Mouse (Mus musculus) brain, embryonic 14.5 days (tissue): ENCODE measurements at regions not wholly inside any gene's neighbourhood (a gene's known extent, or its start where the extent isn't known, plus 50 kb on each side); places are given as distances from the start of the nearest gene placed in this dataset.

Experiments used
- DNase-seq: peaks from one replicate; pipeline ENCODE4 v3.0.0-alpha.2; 2011; ENCODE audit warnings: low read depth
- CTCF ChIP-seq: fragments of 200-500 bp; IDR thresholded peaks from 2 replicates; pipeline ENCODE4 v1.5.1; 2012; ENCODE audit warnings: inconsistent platforms, mild to moderate bottlenecking, moderate library complexity, borderline replicate concordance; ENCODE audit not compliant: insufficient read depth, insufficient read length; ENCODE audit errors: extremely low read depth
- POLR2A ChIP-seq: fragments of 200-500 bp; IDR thresholded peaks from 2 replicates; pipeline ENCODE4 v1.6.1; 2012; ENCODE audit warnings: mild to moderate bottlenecking, inconsistent platforms, borderline replicate concordance; ENCODE audit not compliant: poor library complexity, insufficient read depth, insufficient read length, severe bottlenecking; ENCODE audit errors: extremely low read depth

DNA sequence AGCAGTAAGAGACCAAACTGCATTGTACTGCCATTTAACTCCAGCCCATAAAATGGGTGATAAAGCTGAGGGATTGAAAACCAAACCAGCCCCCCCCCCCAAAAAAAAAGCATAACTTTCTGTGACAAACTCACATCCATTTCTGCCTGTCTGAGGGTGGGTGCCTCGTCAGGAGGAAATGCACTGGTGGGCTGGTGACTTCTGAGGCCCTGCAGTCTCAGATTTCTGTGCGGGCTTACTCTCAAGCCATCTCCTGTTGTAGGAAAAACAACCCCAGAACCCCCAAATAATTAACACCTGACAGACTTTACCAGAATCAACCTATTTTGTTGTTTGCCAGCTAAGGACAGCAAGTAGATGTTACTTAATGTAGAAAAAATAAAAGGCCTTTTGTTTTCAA lies 220.9 kb downstream of the Snx10 start:
- no peak for TF ChIP-seq POLR2A
- no peak for TF ChIP-seq CTCF
- no peak for DNase-seq

DNA sequence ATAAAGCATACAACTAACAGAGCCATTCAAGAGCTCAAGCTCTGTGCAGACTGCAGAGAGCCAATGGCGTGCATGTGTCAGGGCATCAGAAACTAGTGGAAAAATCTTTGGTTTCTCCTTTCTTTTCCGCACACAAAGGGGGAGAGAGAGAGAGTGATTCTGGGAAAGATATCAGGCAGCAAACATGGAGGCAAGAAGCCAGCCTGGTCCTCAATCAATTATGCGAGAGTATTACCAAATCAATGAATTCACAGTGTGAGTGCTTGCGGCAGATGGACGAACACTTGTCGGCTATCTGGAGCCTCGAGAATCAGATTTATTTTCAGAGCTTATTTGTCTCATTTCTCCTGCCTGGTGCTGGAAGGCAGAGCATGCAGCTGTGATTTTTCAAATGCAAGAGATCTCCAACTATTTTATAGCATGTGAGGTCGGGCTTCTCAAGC lies 230.6 kb downstream of the Snx10 start:
- TF ChIP-seq POLR2A (no peak), CTCF (no peak)
- peak; percentile 81 for DNase-seq

DNA sequence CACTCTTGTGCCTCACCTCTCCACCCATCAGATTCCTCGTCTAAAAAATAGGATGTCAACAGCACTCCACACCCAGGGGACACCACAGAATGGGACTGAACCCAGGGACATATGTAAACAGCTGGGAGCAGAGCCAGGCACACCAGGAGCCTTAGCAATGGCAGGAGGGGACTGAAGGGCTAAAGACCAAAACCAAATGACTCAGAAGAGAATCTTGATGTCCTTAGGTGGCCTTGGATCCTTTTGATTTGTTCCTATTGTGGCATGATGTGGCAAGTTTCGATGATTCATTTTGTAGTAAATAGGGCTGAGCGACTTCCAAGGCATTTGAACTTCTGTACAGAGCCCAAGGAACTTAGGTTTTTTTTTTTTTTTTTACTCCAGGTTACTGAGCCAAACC lies 233.4 kb downstream of the Snx10 start:
- DNase-seq, result no peak
- TF ChIP-seq CTCF (no peak), POLR2A (no peak)

DNA sequence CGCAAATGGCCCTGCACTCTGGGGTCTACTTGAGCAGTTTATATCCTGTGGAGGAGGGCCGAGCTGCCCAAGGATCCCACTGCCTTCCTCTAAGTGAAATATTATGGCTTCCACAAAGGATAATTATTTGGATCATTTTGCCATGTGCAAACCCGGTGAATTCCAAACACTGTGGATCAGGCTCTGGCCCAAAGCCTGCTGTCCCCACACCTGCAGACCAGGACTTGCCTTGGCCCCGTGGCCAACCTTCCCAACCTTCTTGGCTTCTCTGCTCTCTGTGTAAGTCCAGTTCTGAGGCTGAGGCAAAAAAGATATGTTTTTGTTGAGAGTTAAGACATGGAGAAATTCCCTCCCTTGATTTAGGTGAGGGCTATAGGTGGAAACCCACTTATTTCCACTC lies 234.0 kb downstream of the Snx10 start:
- no peak for TF ChIP-seq CTCF
- no peak for TF ChIP-seq POLR2A
- no peak for DNase-seq

DNA sequence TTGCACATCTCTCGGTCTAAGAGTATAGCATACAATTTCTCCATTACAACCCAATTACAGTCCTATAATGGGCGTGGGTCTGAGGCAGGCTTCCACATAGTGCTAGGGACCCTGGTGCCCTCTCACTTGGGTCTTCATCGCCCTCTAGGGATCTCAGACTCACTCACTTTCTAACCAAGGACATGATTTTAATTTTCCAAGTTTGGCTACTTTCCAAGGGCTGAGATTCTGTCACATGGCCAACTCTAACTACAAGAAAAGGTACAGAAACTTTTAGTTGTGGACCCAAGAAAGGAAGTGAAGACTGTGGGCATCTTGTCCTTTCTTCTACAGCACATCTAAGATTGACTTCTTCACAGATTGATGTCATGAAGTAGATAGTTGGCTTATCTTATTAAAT lies 235.1 kb downstream of the Snx10 start:
- no peak for DNase-seq
- TF ChIP-seq CTCF (no peak), POLR2A (no peak)

DNA sequence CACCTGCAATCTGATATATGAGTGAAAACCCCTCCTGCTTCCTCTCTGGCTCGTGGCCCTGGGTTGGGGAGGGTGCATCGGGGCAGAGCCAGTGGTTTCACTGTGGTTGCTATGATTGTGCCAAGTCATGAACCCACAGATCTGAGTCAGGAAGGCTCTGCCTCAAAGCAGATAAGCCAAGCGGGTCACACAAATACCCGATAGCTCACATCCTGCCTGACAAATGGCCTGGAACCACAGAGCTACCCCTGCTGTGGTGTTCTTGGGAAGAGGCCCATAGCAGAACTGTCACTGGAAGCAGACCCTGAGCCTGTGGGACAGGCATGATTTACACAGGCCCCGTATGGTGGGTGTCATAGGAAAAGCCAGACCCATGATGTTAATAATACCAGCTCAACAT lies 236.7 kb downstream of the Snx10 start:
- no peak for TF ChIP-seq CTCF
- TF ChIP-seq POLR2A, result no peak
- no peak for DNase-seq

DNA sequence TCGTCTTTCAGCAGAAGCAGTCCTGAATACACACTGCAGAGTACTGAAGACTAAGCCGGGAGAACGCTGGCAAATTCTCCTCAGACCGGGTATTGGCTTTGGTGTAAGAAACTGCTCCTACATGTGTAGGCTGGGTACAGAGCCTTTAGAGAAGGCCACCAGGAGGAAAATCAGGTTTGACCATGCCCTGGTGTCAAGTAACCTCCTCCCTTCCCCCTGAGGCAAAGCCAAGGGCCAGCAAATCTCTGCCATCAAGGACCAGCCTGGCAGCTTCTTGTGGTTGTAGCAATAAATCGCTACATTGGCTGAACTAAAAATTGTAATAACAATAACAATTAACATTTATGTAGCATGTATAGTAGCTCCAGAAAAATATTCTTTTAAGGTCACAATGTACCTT lies 237.8 kb downstream of the Snx10 start:
- no peak for DNase-seq
- TF ChIP-seq CTCF (no peak), POLR2A (no peak)

DNA sequence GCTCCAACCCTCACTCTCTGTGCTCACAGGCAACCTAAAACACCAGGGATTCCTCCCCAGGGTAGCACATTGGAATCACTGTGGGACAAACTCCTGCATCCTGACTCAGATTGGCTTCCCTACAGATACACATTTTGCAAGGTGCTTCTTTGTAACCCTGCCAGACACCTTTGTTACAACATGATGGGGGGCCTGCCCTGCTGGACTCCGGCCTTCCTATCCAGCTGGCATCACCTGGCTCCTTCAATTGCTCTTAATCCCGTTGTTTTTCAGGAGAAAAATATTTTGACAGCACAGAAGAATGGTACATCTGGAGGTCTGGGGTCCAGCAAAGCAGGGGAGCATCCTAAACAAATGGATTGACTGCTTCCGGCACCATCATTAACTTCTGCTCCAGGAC lies 242.8 kb downstream of the Snx10 start:
- TF ChIP-seq CTCF (no peak), POLR2A (no peak)
- peak; percentile 65 for DNase-seq

DNA sequence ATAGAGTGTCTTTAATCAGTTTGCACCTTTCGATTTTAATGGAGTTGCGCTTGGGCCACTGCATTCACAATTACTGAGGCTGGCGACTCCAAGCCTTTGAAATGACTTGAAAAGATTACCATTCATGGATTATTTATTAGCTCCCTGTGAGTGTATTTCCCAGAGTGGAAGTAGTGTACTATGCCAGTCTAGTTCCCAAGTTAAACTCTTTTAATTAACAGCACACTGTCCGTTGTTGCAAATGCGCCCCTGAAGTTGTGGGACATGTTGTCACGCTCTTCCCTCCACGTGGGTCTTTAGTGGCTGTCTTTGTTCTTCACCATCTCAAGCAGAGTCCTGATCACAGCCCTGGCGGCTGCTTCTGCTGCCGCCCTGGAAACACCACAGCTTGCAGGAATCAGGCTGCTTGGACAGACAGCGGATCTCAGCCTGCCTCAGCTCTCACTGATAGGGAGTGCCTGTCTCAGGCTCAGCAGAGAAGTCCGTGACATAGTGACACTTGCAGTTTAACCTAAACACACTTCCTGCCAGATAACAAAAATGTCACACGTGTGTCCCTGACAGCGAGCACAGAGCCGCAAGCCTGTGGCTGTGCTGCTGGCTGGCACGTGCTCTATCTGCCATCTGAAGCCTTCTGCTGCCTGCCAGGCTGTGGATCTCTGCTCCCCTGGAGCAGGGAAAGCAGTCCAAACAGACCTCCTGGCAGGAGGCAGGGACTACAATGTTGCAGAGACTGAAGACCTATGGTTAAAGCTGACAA lies 244.1 kb downstream of the Snx10 start:
- TF ChIP-seq POLR2A, result no peak
- TF ChIP-seq CTCF, result peak; percentile 12; the same call in 1 of the 2 replicates
- peak; percentile 93 for DNase-seq

DNA sequence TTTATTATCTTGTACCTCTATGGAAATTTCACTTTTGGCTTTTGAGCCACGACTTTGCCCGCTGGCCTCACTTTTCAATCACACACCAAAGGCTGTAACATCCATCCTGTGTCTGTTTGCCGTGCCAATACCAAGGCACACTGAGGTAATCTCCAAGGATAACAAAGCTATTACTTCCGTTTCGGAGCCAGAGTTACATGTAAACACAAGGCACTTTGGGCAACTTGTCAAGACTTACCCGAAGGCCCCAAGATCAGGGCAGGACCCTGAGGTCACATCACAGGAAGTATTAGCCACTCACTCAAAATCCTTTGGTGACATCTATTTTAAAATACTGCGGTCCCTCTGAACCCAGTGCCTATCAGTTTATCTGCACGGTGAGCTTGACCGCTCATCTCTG lies 241.3 kb downstream of the Skap2 start:
- TF ChIP-seq CTCF, result no peak
- no peak for TF ChIP-seq POLR2A
- no peak for DNase-seq

DNA sequence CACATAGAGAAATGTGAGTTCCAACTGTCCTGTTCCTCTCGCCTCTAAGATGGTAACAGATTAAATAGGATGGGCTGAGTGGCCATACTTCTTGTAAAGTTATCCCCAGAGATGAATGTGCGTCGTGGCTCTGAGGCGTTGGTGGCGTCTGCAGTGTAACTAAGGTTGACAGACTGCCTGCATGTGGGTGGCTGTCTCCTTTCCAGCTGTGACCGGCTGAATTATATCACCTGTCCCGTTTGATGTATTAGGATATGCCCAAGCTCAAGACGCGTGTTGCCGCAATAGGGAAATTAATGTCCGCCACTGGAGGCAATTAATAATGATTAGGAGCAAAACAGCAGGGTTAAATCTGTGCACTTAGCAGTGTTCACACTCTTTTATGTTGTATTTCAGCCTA lies 240.9 kb downstream of the Skap2 start:
- no peak for DNase-seq
- no peak for TF ChIP-seq CTCF
- no peak for TF ChIP-seq POLR2A

DNA sequence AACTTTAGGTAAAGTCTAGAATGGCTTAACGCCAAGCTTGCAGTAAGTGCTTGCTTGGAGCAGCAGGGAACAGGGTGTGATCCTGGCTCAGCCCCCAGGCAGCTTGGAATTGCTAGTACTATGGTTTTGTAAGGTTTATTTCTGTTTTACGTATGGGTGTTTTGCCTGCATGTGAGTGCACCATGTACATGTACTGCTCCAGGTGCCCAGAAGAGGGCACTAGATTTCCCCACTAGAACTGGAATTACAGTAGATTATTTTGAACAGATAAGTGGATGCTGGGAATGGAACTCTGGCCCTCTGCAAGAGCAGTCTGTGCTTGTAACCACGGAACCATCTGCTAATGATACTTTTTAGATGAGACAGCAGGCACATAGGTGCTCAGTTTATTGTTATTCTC lies 237.6 kb downstream of the Skap2 start:
- TF ChIP-seq POLR2A (no peak), CTCF (peak; percentile 35; the same call in 1 of the 2 replicates)
- peak; percentile 15 for DNase-seq
